Mouse (Mus musculus) kidney, postnatal 0 days (tissue): ENCODE measurements around the gene L3hypdh. TPM values are rescaled to one million over a fixed set of nuclear protein-coding genes. Genes with fewer than 3 reads are reported as not detected.

Experiments
- ATAC-seq: fragments of 200-750 bp; cut with Nextera tagmentation; replicated peaks from 2 replicates; pipeline ENCODE4 v1.8.0; 2017; ENCODE audit warnings: low read depth, moderate number of reproducible peaks, moderate TSS enrichment, moderate library complexity; ENCODE audit not compliant: low FRiP score
- DNase-seq: peaks from one replicate; pipeline ENCODE4 v3.0.0-alpha.2; 2016; ENCODE audit warnings: low spot score
- H3K27ac ChIP-seq: fragments of 300-500 bp; sonication (generic); 2 replicates; pipeline ENCODE4 v1.5.1; 2014; ENCODE audit warnings: mild to moderate bottlenecking
- H3K27me3 ChIP-seq: fragments of 300-500 bp; sonication (generic); 2 replicates; pipeline ENCODE4 v1.6.1; 2014; ENCODE audit warnings: low read length, mixed read lengths; ENCODE audit not compliant: insufficient read depth
- H3K36me3 ChIP-seq: fragments of 300-500 bp; sonication (generic); 2 replicates; pipeline ENCODE4 v1.6.1; 2014; ENCODE audit warnings: low read length, mixed read lengths; ENCODE audit not compliant: insufficient read depth
- H3K4me1 ChIP-seq: fragments of 300-500 bp; sonication (generic); replicated peaks from 2 replicates; pipeline ENCODE4 v1.6.1; 2014; ENCODE audit warnings: antibody characterized with exemption, low read length, mixed read lengths; ENCODE audit not compliant: insufficient read depth
- H3K4me2 ChIP-seq: fragments of 300-500 bp; sonication (generic); 2 replicates; pipeline ENCODE4 v1.6.1; 2014; ENCODE audit warnings: mild to moderate bottlenecking, low read length, moderate library complexity, mixed read lengths
- H3K4me3 ChIP-seq: fragments of 300-500 bp; sonication (generic); replicated peaks from 2 replicates; pipeline ENCODE4 v1.5.1; 2014; ENCODE audit warnings: low read depth, low read length
- H3K9ac ChIP-seq: fragments of 300-500 bp; sonication (generic); 2 replicates; pipeline ENCODE4 v1.6.1; 2014; ENCODE audit warnings: low read depth, low read length
- H3K9me3 ChIP-seq: fragments of 300-500 bp; sonication (generic); replicated peaks from 2 replicates; pipeline ENCODE4 v1.6.1; 2016; ENCODE audit warnings: low read length, inconsistent platforms, mixed read lengths
- CTCF ChIP-seq: IDR thresholded peaks from 2 replicates; pipeline ENCODE4 v1.5.1; 2016; ENCODE audit warnings: antibody characterized with exemption, low read depth, mild to moderate bottlenecking, moderate library complexity
- WGBS: fragments of 180-500 bp; shearing (Covaris S2); extraction: QIAGEN DNeasy Blood & Tissue Kit; methylation state at CpG from one replicate; pipeline ENCODE4 v1.1.7; 2014; 5-methylcytosine and 5-hydroxymethylcytosine counted together
- microRNA-seq: library from miRNA; unstranded; fragments of <30 nt; microRNA quantifications from one replicate; pipeline ENCODE4, GENCODE M21; 2016
- polyA plus RNA-seq: library from polyadenylated mRNA; unstranded; fragments of >200 nt; fragmentation: Nextera tagmentation; extraction: Ambion mirVana; gene quantifications from 2 replicates; pipeline ENCODE4 v1.2.1, GENCODE M21; 2015

Gene L3hypdh
- polyA plus RNA-seq, 1 experiment from 2014 or later = 38.9 TPM

DNA sequence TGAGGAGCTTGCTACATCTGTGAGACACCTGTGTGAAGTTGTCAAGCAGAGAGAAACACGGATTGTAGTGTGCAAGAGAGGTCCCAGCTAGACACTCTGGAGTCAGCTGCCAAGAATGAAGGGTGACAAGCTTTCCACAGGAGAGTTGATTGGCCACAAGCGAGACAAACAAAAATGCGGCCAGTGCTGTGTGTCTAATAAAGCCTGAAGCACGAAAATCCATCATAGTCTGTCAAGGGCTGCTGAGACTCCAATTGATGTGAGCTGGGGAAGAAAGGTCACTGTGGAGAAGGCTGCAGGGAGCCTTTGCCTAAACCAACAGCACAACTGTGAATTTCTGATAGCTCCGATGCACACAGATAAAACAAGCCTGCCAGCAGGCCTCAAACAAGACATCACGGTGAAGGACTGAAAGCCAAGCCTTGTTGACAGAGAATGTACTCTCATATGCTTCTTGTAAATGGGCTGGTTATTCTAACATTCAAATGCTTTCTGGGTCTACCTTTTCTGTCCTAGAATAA lies 59.9 kb downstream of the L3hypdh start:
- no peak for TF ChIP-seq CTCF
- DNase-seq (no peak), ATAC-seq (no peak)
- H3K4me2 ChIP-seq = no peak overlapping the region
- no peaks in the 10 kb centered on the region for H3K9me3 ChIP-seq
- H3K4me3 ChIP-seq = no peak overlapping the region
- no peaks in the 10 kb centered on the region for H3K4me1 ChIP-seq
- H3K27me3 ChIP-seq = no peaks in the 10 kb centered on the region
- H3K36me3 ChIP-seq = no peaks in the 10 kb centered on the region
- no peak overlapping the region for H3K27ac ChIP-seq
- 59% methylated on average over 6 of the region's 6 CpGs for WGBS
- H3K9ac ChIP-seq = no peak overlapping the region

GRCm38 (mm10) chr12:72023572-72023971 lies 61.7 kb downstream of the L3hypdh start:
- H3K4me3 ChIP-seq = no peak overlapping the region
- WGBS = 91% methylated on average over 5 of the region's 5 CpGs
- DNase-seq (no peak), ATAC-seq (no peak)
- no peak overlapping the region for H3K27ac ChIP-seq
- H3K4me2 ChIP-seq = no peak overlapping the region
- H3K4me1 ChIP-seq = no peaks in the 10 kb centered on the region
- no peaks in the 10 kb centered on the region for H3K36me3 ChIP-seq
- H3K27me3 ChIP-seq = no peaks in the 10 kb centered on the region
- TF ChIP-seq CTCF = no peak
- no peak overlapping the region for H3K9ac ChIP-seq
- no peaks in the 10 kb centered on the region for H3K9me3 ChIP-seq

Small RNAs within 50 kb of the gene (microRNA-seq; reads per million reads assigned to microRNA genes)
- not detected for gene Gm24466

Other genes starting within 250 kb of the L3hypdh start
- gene Gpr135, start 14.3 kb downstream of the L3hypdh start, polyA plus RNA-seq = 2.2 and 2.3 TPM in 2 replicates
- gene Jkamp, start 150 bp upstream of the L3hypdh start, polyA plus RNA-seq = 67.6 and 70.6 TPM in 2 replicates
- gene Ccdc175, start 99.6 kb upstream of the L3hypdh start, polyA plus RNA-seq = 0.05 and 0.09 TPM in 2 replicates